21 mouse cellular contexts compared by ENCODE assay signal in the genomic region with DNA sequence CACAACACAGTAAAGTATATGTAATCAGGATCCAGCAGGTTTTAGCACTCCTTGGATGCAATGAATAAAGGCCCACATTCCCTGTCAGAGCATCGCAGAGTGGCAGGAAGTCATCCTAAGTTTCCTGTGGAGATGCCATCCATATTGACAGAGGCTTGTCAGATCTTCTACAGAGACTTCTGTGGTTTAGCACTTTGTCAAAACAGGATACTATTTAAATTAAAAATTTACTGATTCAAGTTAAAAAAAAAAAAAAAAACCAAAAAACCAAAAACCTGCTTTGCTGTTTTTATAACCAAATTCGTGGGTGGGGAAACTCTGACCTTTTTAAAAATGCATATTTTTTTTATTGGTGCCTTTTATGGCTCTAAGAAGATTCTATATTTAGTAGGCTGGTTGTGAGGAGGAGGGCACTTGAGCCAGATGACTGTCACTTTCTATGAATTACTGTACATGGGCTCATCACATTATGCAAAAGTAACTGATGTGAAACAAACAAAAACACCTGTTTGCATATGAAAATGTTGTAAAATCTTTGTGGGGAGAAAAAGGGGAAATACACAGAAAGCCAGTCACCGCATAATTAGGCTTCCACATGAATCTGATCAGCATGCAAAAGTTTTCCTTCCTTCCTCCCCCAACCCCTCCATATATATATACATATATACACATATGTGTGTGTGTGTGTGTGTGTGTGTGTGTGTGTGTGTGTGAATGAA.
DNase-seq lines count a peak whose midpoint lies in the region; ATAC-seq lines count a peak whose summit lies in the region.
"Had no signal": no experiment of that assay in that cellular context is flagged by ENCODE, and none has a peak within 500 bp of the region (broad histone marks: within the 10 kb centered on the region; RNA-seq: fewer than 3 reads in every experiment).

No protein-coding gene starts in this region.

- ATAC-seq in CD4-positive, CD25-positive, alpha-beta regulatory T cell, adult 4 months, result peak; percentile 89
- peak; percentile 57 for ATAC-seq in granulocyte monocyte progenitor cell, adult 5-6 weeks (replicated peaks; ENCODE audit: poor library complexity, severe bottlenecking)
- ATAC-seq: forebrain, embryonic 13.5 days; intestine, embryonic 15.5 days; midbrain, embryonic 16.5 days had no signal

- intact Hi-C loops in gastrocnemius, postnatal 14 days (cut with DNase I; ENCODE audit: low total_unique reads), result no loop called here

- peak; percentile 81 for DNase-seq in A20 (ENCODE audit: low read depth, low spot score)
- peak; percentile 38 for DNase-seq in naive thymus-derived CD4-positive, alpha-beta T cell, adult 2 months (ENCODE audit: low read depth)
- DNase-seq in gastrocnemius, postnatal 14 days, result no peak
- DNase-seq in liver, result no peak
- DNase-seq in urinary bladder, postnatal 14 days (ENCODE audit: low spot score), result no peak
- DNase-seq: adrenal gland, adult 2 months; cerebellum, adult 11-12 months; cerebellum, postnatal 10 days; heart, postnatal 36 days; kidney, adult 9 months; kidney, postnatal 14 days; liver, embryonic 13.5 days; lung, adult 2 months; lung, postnatal 14 days; thymus, adult 18-20 months; thymus, postnatal 4 days had no signal

Comparison
In these comparisons a context has a peak if more than half of its experiments do, and no peak if none do; other contexts are left out.
1. DNase-seq: peak in A20 (single experiment) and naive thymus-derived CD4-positive, alpha-beta T cell, adult 2 months (single experiment); none in gastrocnemius, postnatal 14 days (single experiment), liver (single experiment) and urinary bladder, postnatal 14 days (single experiment).